Mouse (Mus musculus) frontal cortex, postnatal 14 days (tissue): ENCODE results near the gene D8Ertd738e.

Source experiments
- DNase-seq, 2 experiments: peaks; one replicate each; pipeline ENCODE4 v3.0.0; 2022; ENCODE audit warnings: low spot score in 2 of 2

The D8Ertd738e gene

DNA sequence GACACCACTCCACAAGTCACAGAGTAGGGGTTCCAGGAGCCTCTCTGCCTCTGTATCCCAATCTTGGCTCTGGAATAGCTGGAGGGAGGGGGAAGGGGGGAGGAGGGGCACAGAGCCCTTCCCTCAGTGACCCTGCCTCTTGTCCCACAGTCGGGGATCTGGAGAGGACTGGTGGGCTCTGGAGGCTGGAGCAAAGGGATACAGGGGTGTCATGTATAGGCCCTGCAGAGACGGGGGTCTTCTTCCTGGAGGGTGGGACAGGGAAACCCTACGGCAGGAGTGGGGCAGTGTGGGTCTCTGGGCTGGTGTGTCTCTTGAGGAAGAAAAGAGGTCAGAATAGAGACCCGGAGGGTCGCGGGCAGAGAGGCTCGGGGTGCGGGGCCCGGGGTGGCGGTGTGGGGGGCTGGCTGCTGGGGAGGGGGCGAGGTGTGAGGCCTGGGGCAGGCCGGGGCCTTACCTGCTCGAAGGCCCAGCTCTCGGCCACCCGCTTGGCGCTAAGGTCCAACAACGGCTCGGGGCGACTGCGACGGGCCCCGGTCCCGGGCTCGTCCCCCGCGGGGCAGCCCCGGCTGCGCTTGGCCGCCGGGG is 13.0 kb downstream of the D8Ertd738e start:
- DNase-seq, result no peak

DNA sequence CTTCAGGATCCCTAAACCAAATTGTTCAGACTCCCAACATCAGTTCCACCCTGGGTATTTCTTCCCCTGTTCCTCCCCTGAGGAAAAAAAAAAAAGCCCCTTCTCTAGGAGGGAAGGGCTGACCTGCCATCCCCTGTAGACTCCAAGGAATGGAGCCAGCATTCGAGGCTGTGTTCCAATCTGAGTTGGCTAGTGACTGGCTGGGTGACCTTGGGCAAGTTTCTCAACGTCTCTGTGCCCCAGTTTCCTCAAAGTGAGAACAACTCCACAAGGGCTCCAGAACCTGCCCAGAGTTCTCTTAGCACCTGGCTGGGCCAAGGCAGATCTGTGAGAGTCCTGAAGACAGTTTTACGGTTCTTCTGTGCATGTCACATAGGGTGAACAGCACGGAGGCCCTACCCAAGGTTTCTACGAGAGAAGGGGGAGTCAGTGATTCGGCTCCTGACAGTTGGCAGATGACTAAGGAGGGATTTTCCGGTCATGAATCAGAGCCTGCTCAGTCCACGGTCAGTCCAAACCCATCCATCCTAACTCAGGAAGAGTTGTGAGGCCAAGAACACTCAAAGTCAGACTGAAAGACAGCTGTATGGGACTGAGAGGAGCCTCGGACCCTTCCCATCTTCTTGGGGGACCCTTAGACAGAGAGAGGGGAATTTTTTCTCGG is 13.6 kb downstream of the D8Ertd738e start:
- DNase-seq, result no peak

DNA sequence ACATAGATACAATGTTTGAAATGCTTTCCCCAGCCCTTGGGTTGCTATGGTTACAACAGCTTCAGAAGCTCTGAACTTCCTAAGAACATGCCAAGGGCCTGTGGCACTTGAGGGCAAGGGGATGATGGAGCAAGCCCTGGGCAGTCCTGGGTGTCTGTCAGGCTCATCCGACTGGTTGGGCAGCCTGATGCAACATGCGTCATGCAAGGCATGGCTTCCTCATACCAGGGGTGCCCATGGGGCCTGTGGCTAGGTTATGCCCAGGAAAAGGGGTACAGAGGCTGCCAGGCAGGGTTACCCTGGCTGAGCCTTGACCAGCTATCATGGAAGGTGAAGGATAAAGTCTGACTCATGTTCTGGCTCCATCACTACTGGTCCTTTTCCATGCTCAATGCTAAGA is 16.5 kb downstream of the D8Ertd738e start:
- DNase-seq, result no peak

DNA sequence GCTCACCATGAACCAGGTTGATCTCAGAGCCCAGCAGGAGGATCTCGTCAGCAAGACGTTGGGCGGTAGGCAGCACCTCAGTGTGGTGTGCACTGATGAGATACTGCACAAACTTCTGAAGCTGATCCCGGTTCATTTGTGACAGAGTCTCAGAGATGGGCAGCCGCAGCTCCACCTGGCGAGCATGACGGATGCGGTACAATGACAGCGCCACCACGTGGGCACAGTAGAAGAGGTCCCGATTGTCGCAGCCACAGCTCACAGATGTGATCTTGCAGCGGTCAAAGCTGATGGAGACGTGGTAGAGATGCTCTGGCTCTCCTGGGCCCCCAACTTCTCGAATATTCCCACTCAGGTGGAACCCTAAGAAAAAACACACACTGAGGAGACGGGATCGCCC is 18.8 kb downstream of the D8Ertd738e start:
- DNase-seq, result no peak

- no peak for DNase-seq
Observed at GRCm38 (mm10) chr8:84223322-84224029, 26.0 kb downstream of the D8Ertd738e start.

GRCm38 (mm10) chr8:84222566-84223165 is 26.9 kb downstream of the D8Ertd738e start:
- no peak for DNase-seq

GRCm38 (mm10) chr8:84220105-84220504 is 29.4 kb downstream of the D8Ertd738e start:
- DNase-seq, result no peak

GRCm38 (mm10) chr8:84218143-84218542 is 31.4 kb downstream of the D8Ertd738e start:
- no peak for DNase-seq

DNA sequence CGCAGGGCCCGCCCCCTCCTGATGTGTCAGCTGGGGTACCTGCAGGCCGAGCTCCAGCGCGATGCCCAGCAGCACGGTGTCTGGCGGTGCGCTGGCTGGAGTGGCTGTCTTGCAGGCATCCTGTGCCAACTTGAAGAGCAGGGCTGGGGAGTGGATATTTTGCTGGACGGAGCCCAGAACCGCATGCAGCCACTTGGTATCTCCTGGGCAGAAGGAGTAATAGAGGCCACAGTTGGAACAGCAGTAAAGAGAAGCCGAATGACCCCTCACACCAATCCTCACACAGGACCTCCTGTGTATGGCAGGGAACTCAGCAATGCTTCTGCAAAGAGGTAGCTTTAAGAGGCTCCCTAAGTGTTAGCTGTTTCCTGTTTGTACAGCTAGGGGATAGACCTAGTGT is 32.3 kb downstream of the D8Ertd738e start:
- DNase-seq, result no peak

DNA sequence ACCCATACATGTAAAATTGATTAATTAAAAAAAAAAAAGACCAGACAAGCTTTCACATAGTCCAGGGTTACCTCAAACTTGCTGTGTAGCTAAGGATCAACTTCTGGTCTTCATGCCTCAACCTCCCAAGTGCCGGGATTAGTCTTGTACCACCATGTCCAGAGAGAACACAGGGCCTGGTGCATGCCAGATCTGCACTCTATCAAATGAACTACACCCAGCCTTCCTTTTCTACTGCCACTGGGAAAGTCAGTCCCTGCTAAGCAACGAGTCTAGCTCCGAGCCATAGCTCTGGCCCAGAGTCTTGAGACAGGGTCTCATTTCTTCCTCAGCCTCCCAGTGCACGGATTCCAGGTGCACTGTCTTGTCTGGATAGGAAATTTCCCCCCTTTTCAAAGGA is 36.2 kb downstream of the D8Ertd738e start:
- DNase-seq, result no peak

- no peak for DNase-seq
Observed at GRCm38 (mm10) chr8:84211881-84212563, 37.5 kb downstream of the D8Ertd738e start.

DNA sequence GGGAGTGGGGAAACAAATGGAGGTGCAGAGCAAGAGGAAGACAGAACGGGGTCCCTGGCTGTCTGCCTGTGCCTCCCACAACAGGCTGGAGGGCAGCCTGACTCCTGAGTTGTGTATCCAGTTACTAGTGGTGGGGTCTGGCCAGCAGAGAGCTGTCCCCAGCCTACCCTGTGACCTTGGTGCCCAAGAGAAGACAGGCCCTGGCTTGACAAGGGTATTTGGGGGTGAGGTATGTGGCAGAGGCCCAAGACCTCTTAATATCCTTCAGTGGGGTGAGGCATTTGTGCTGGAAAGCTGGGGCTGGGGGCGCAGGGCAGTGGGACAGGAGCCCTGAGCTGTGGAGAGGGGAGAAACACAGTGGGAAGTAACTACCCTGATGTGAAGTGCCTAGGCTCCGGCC is 38.3 kb downstream of the D8Ertd738e start:
- no peak for DNase-seq

- peak; percentile 65 to 79 for DNase-seq
Observed at GRCm38 (mm10) chr8:84210167-84210791, 39.2 kb downstream of the D8Ertd738e start.

DNA sequence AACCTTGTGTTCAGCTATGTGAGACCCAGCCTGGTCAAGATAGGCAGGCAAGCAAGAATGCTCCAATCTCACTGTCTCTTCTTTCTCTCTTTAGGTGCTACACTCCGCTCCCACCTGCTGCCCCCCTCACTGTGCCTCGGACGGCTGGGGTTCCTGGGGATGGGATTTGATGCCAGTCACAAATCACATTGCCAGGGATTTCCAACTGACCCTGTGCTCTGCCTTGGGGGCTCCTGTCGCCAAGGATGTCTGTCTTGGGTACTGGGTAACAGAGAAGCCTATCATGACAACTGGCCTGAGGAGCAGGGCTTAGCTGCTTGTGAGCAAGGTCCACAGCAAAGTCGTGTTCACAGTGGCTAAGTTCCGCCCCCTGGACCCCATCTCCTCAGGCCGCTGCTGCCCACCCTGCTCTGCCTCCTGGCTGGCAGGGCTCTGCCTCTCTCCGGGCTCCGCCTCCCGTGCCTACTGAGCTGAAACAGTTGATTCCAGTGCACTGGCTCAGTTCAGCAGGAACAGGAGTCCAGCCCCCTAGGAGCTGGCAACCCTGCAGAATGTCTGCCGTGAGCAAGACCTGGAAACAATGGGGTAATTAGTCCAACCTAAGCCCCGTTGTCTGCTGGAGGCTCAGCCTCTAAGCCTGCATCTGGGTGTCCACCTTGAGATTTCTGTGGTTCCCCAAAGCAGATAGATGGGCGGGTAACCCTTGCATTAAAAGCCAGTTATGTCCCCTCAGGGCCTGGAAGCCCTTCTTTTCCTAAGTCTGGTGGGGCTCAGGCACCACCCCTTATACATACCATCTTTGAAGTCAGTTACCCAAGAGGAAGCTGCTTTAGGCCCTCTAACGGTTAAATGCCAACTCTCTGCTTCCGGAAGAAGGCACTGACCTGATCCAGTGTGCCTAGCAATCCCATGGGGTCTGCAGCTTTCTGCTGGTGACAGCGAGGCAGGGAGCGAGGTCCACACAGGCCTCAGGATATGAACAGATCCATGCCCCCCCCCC is 40.8 kb downstream of the D8Ertd738e start:
- DNase-seq, result no peak

DNA sequence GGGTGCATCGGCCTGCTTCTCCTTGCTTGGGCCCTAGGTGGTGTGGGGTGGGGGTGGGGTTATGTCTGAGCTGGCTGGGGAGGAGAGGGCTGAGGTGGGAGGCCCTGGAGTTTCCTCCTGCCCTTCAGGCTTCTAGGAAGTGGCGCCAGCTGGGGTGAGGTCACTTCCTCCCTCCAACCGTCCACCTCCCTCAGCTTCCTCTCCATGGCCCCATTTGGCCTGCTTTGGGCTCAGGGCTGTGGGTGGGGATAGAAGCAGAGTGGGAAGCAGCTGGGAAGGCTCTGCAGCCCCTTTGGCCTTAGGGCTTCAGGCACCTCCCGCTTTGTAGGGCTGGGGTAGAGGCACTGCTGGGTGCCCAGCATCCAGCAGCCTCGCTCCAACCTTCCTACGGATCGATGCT is 41.7 kb downstream of the D8Ertd738e start:
- DNase-seq, result no peak

- DNase-seq, result no peak
Observed at GRCm38 (mm10) chr8:84206666-84207065, 42.9 kb downstream of the D8Ertd738e start.

DNA sequence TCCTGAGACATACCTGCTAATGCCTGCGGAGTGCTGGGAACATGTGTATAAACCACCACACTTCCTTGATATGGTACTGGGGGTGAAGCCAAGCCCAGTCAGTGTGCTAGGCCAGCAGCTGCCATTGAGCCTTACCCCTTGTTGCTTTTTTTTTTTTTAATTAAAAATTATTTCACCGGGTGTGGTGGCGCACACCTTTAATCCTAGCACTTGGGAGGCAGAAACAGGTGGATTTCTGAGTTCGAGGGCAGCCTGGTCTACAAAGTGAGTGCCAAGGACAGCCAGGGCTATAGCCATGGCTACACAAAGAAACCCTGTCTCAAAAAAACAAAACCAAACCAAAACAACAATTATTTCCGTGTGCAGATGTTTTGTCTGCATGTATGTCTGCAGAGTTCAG is 44.4 kb downstream of the D8Ertd738e start:
- DNase-seq, result no peak

- DNase-seq, result peak in 1 of 2 experiments; percentile 56
Observed at GRCm38 (mm10) chr8:84203975-84204772, 45.3 kb downstream of the D8Ertd738e start.
